Mouse (Mus musculus) CH12.LX (cell line): ENCODE results near the gene Olfr1359. TPM values are rescaled to one million over a fixed set of nuclear protein-coding genes. Genes with fewer than 3 reads are reported as not detected.

ENCODE experiments used
- DNase-seq: peaks from one replicate; pipeline ENCODE4 v3.0.0-alpha.2; 2013; ENCODE audit errors: extremely low read depth
- H3K27ac ChIP-seq: 2 replicates; pipeline ENCODE4 v1.5.1; 2012; ENCODE audit warnings: low read depth, mild to moderate bottlenecking, control low read depth, moderate library complexity; ENCODE audit not compliant: insufficient read depth
- H3K27me3 ChIP-seq: replicated peaks from 2 replicates; pipeline ENCODE3; 2012; ENCODE audit warnings: inconsistent platforms
- H3K36me3 ChIP-seq, 2 experiments: replicated peaks in 1 of 2; 2 replicates each; pipeline versions ENCODE3 to v1.6.1; 2012; ENCODE audit warnings: inconsistent platforms in 1 of 2, low read length in 1 of 2, mild to moderate bottlenecking in 1 of 2, mixed read lengths in 1 of 2, moderate library complexity in 1 of 2; ENCODE audit not compliant: control insufficient read depth in 1 of 2, insufficient read depth in 1 of 2
- H3K4me1 ChIP-seq, 2 experiments: 2 replicates each; pipeline ENCODE4 v1.6.1; 2012; ENCODE audit warnings: inconsistent platforms in 1 of 2, moderate library complexity in 1 of 2; ENCODE audit not compliant: insufficient read depth in 2 of 2, control insufficient read depth in 1 of 2
- H3K4me2 ChIP-seq: 2 replicates; pipeline ENCODE4 v1.6.1; 2012; ENCODE audit warnings: low read depth, mild to moderate bottlenecking, control low read depth; ENCODE audit not compliant: poor library complexity, insufficient read depth, severe bottlenecking
- H3K4me3 ChIP-seq, 3 experiments: fragments of 150-350 bp in 1 of 3; sonication (generic) in 1 of 3; replicated peaks in 1 of 3; 2 replicates each; pipeline versions ENCODE3 to v1.5.1; 2011 to 2012; ENCODE audit warnings: low read depth in 2 of 3, low read length in 2 of 3, mild to moderate bottlenecking in 2 of 3, moderate library complexity in 2 of 3, control low read depth in 1 of 3, improper control_type of control experiment in 1 of 3, inconsistent platforms in 1 of 3, mixed read lengths in 1 of 3; ENCODE audit not compliant: poor library complexity in 1 of 3
- H3K79me2 ChIP-seq: replicated peaks from 2 replicates; pipeline ENCODE4 v1.6.1; 2012; ENCODE audit warnings: mild to moderate bottlenecking, moderate library complexity; ENCODE audit not compliant: control insufficient read depth, poor library complexity, insufficient read depth, severe bottlenecking; ENCODE audit errors: extremely low read depth
- H3K9ac ChIP-seq: 2 replicates; pipeline ENCODE4 v1.6.1; 2012; ENCODE audit warnings: low read depth, mild to moderate bottlenecking, control low read depth, moderate library complexity; ENCODE audit not compliant: insufficient read depth
- H3K9me3 ChIP-seq: replicated peaks from 2 replicates; pipeline ENCODE3; 2012; ENCODE audit warnings: low read length, inconsistent platforms, mixed read lengths
- CHD1 ChIP-seq: IDR thresholded peaks from 2 replicates; pipeline ENCODE4 v1.6.1; 2012; ENCODE audit warnings: low read depth, low read length, improper control_type of control experiment, inconsistent platforms
- ELF1 ChIP-seq: IDR thresholded peaks from 2 replicates; pipeline ENCODE4 v1.6.1; 2014; ENCODE audit warnings: low read depth, mild to moderate bottlenecking, inconsistent platforms, low read length, improper control_type of control experiment
- ETS1 ChIP-seq: conservative IDR thresholded peaks from 2 replicates; pipeline ENCODE4 v1.6.1; 2012; ENCODE audit warnings: low read depth, mild to moderate bottlenecking, inconsistent platforms, low read length, improper control_type of control experiment, moderate library complexity
- HCFC1 ChIP-seq: IDR thresholded peaks from 2 replicates; pipeline ENCODE4 v1.6.1; 2012; ENCODE audit warnings: low read depth, mild to moderate bottlenecking, inconsistent platforms, low read length, improper control_type of control experiment
- JUN ChIP-seq: IDR thresholded peaks from 2 replicates; pipeline ENCODE4 v1.6.1; 2011; ENCODE audit warnings: low read depth, mild to moderate bottlenecking, low read length, improper control_type of control experiment, moderate library complexity; ENCODE audit not compliant: insufficient read depth
- MAX ChIP-seq: IDR thresholded peaks from 2 replicates; pipeline ENCODE4 v1.6.1; 2011; ENCODE audit warnings: low read length, improper control_type of control experiment
- MXI1 ChIP-seq: IDR thresholded peaks from 2 replicates; pipeline ENCODE4 v1.6.1; 2011; ENCODE audit warnings: mild to moderate bottlenecking, low read depth, low read length, improper control_type of control experiment
- MYC ChIP-seq: IDR thresholded peaks from 2 replicates; pipeline ENCODE4 v1.6.1; 2011; ENCODE audit warnings: low read depth, mild to moderate bottlenecking, improper control_type of control experiment, low read length
- NRF1 ChIP-seq: IDR thresholded peaks from 2 replicates; pipeline ENCODE4 v1.6.1; 2014; ENCODE audit warnings: low read depth, mild to moderate bottlenecking, inconsistent platforms, low read length, improper control_type of control experiment, moderate library complexity
- PAX5 ChIP-seq: IDR thresholded peaks from 2 replicates; pipeline ENCODE4 v1.6.1; 2012; ENCODE audit warnings: low read length, inconsistent platforms, mixed read lengths
- RAD21 ChIP-seq: IDR thresholded peaks from 2 replicates; pipeline ENCODE4 v1.6.1; 2011; ENCODE audit warnings: low read depth, mild to moderate bottlenecking, low read length, improper control_type of control experiment, moderate library complexity
- RCOR1 ChIP-seq: conservative IDR thresholded peaks from 2 replicates; pipeline ENCODE4 v1.6.1; 2012; ENCODE audit warnings: low read depth, mild to moderate bottlenecking, inconsistent platforms, low read length, improper control_type of control experiment
- SIN3A ChIP-seq: IDR thresholded peaks from 2 replicates; pipeline ENCODE4 v1.6.1; 2012; ENCODE audit warnings: low read length, improper control_type of control experiment, inconsistent platforms
- ZC3H11A ChIP-seq: IDR thresholded peaks from 2 replicates; pipeline ENCODE4 v1.6.1; 2012; ENCODE audit warnings: low read depth, mild to moderate bottlenecking, inconsistent platforms, low read length, improper control_type of control experiment
- ZMIZ1 ChIP-seq: IDR thresholded peaks from 2 replicates; pipeline ENCODE4 v1.6.1; 2012; ENCODE audit warnings: low read depth, mild to moderate bottlenecking, inconsistent platforms, low read length, improper control_type of control experiment
- ZNF384 ChIP-seq: IDR thresholded peaks from 2 replicates; pipeline ENCODE4 v1.6.1; 2012; ENCODE audit warnings: low read depth, low read length, improper control_type of control experiment, inconsistent platforms
- dilution Hi-C: fragments of 300-500 bp; cut with MboI; formaldehyde crosslinking; loops from 2 replicates; pipeline ENCODE4 v1.14.3; 2020; ENCODE audit warnings: low sequenced_read_pairs; ENCODE audit not compliant: extremely low pct_unique_long_range_greater_than_20kb, extremely low pct_ligation_motif_present
- in situ Hi-C: fragments of 300-500 bp; cut with MboI; formaldehyde crosslinking; loops from 3 replicates; pipeline ENCODE4 v1.14.3; 2019; ENCODE audit warnings: low sequenced_read_pairs, low pct_ligation_motif_present, low pct_unique_long_range_greater_than_20kb, mixed read lengths
- polyA plus RNA-seq: library from polyadenylated mRNA; unstranded; fragments of >175 nt; gene quantifications from 2 replicates; pipeline ENCODE4 v1.2.1, GENCODE M21; 2012; ENCODE audit warnings: low read depth; ENCODE audit not compliant: insufficient read length
- total RNA-seq, 2 experiments: library from RNA; depleted of rRNA; stranded (reverse); fragments of 300-350 nt in 1 of 2; fragments of >200 nt in 1 of 2; gene quantifications; 2 replicates each; pipeline ENCODE4 v1.2.3; 2012 to 2014

The Olfr1359 gene
- total RNA-seq (2012; rRNA removed): not detected in 2 replicates
- total RNA-seq (2014; rRNA removed): not detected in 2 replicates
- polyA plus RNA-seq: not detected in 2 replicates

- Histone ChIP-seq H3K36me3 (no peaks in the 10 kb centered on the region), H3K4me3 (no peak within 1 kb of the TSS), H3K9ac (no peak within 1 kb of the TSS), H3K4me1 (peaks cover 0 to 8% of the 10 kb centered on the region in 2 experiments; a peak in 1 of 4 replicates), H3K79me2 (no peaks in the 10 kb centered on the region), H3K27ac (no peak within 1 kb of the TSS), H3K27me3 (no peaks in the 10 kb centered on the region), H3K4me2 (no peak within 1 kb of the TSS), H3K9me3 (no peaks in the 10 kb centered on the region)
- DNase-seq: no peak
- in situ Hi-C loops (no loop called here), dilution Hi-C loops (no loop called here)
- no peak for TF ChIP-seq JUN
- TF ChIP-seq ZMIZ1: no peak
- no peak for TF ChIP-seq RCOR1
- TF ChIP-seq RAD21: no peak
- TF ChIP-seq MAX: no peak
- TF ChIP-seq MXI1: no peak
- no peak for TF ChIP-seq ZC3H11A
- no peak for TF ChIP-seq SIN3A
- no peak for TF ChIP-seq ELF1
- TF ChIP-seq CHD1: no peak
- no peak for TF ChIP-seq MYC
- TF ChIP-seq HCFC1: no peak
- TF ChIP-seq NRF1: no peak
These were observed at the start of gene Olfr1359 for GRCm38 (mm10) chr13:21697811-21698210. Gene Olfr1359 (plus strand): TSS chr13:21698111.

GRCm38 (mm10) chr13:21663286-21663685 is 34.6 kb upstream of the Olfr1359 start, which contains the start of gene Olfr1361:
Gene Olfr1361 (minus strand): TSS chr13:21663386.
- TF ChIP-seq ETS1: no peak
- TF ChIP-seq MYC: no peak
- no peak for TF ChIP-seq ZNF384
- no peak for TF ChIP-seq PAX5
- no peak within 1 kb of the TSS for H3K4me3 ChIP-seq
- peaks cover 0 to 3% of the 10 kb centered on the region in 2 experiments; a peak in 1 of 4 replicates for H3K4me1 ChIP-seq
- peaks cover 1% of the 10 kb centered on the region for H3K27me3 ChIP-seq
- dilution Hi-C loops: no loop called here
- no peak within 1 kb of the TSS for H3K9ac ChIP-seq
- H3K36me3 ChIP-seq: no peaks in the 10 kb centered on the region
- H3K79me2 ChIP-seq: no peaks in the 10 kb centered on the region
- no peaks in the 10 kb centered on the region for H3K9me3 ChIP-seq
- H3K27ac ChIP-seq: no peak within 1 kb of the TSS
- H3K4me2 ChIP-seq: no peak within 1 kb of the TSS
- in situ Hi-C loops: no loop called here
- no peak for DNase-seq
